8 mouse cellular contexts compared by ENCODE assay signal in genomic region chr3:122983849-122984248, GRCm38 (mm10). TPM values are rescaled to one million over a fixed set of nuclear protein-coding genes. Genes with fewer than 3 reads are reported as not detected.
DNase-seq lines count a peak whose midpoint lies in the region; ATAC-seq and TF ChIP-seq lines count a peak whose summit lies in the region.

No protein-coding gene starts in this region.

- H3K27me3 ChIP-seq in limb, embryonic 15.5 days = no peaks in the 10 kb centered on the region

- TF ChIP-seq CTCF in lung, adult 2 months (IDR thresholded peaks at IDR 0.05; ENCODE audit: insufficient read depth, low read length) = no peak

- under 1% methylated on average over 30 of the region's 30 CpGs for WGBS in lung, adult 2 months
- under 1% methylated on average over 29 of the region's 30 CpGs for WGBS in limb, embryonic 15.5 days

- H3K9me3 ChIP-seq in limb, embryonic 15.5 days = no peaks in the 10 kb centered on the region

- 0 out of 2 replicates have a peak, but pooled peaks have one; percentile 2 for ATAC-seq in limb, embryonic 15.5 days (ENCODE audit: insufficient number of reproducible peaks, low FRiP score, low TSS enrichment, low read depth)

- no peaks in the 10 kb centered on the region for H3K36me3 ChIP-seq in limb, embryonic 15.5 days

- H3K27ac ChIP-seq in limb, embryonic 15.5 days = peak overlapping the region; percentile 91

- H3K4me1 ChIP-seq in lung, adult 2 months (ENCODE audit: control insufficient read depth, insufficient read depth, low read length) = peaks cover 8% of the 10 kb centered on the region
- H3K4me1 ChIP-seq in limb, embryonic 15.5 days = peaks cover 3% of the 10 kb centered on the region; the same call in 1 of the 2 replicates

- peak overlapping the region; percentile 62 for H3K9ac ChIP-seq in limb, embryonic 15.5 days

- peak overlapping the region; percentile 83 for H3K4me3 ChIP-seq in lung, adult 2 months (replicated peaks; ENCODE audit: extremely low read depth, low read depth, low read length)
- peak overlapping the region; percentile 68 for H3K4me3 ChIP-seq in limb, embryonic 15.5 days

- no peak for TF ChIP-seq POLR2A in lung, adult 2 months (IDR thresholded peaks at IDR 0.05; ENCODE audit: borderline replicate concordance, extremely low read depth, low read depth, low read length)

- no peak for DNase-seq in lung, adult 2 months
- DNase-seq in lung, postnatal 4 days = no peak
- DNase-seq in adipocyte (ENCODE audit: low spot score) = peak; percentile 94
- peak; percentile 68 for DNase-seq in forelimb bud, embryonic 11.5 days (ENCODE audit: low read depth, low spot score)
- DNase-seq in natural killer cell, adult 2 months (ENCODE audit: low spot score in 2 of 2) = peak; percentile 18 to 46
- DNase-seq in right cerebral cortex, postnatal 25 days = no peak
- no peak for DNase-seq in cerebellum, adult 11 months

- H3K4me2 ChIP-seq in limb, embryonic 15.5 days = peak overlapping the region; percentile 66

RNA-seq across cellular contexts. Expression of gene Usp53, which starts 0.5 kb away (rescaled TPM):
- polyA plus RNA-seq in lung, adult 2 months (2012; rRNA removed) = 3.1 and 4.7 TPM in 2 replicates
- 8.1 and 10.3 TPM in 2 replicates for polyA plus RNA-seq in limb, embryonic 15.5 days (2015; fragmentation: Nextera tagmentation; extraction: Ambion mirVana)

RNA-seq across cellular contexts. Expression of gene Myoz2, which starts 51.0 kb away (rescaled TPM):
- 4.3 and 11.6 TPM in 2 replicates for polyA plus RNA-seq in lung, adult 2 months (2012; rRNA removed)
- 23.0 and 75.0 TPM in 2 replicates for polyA plus RNA-seq in limb, embryonic 15.5 days (2015; fragmentation: Nextera tagmentation; extraction: Ambion mirVana)

RNA-seq across cellular contexts. Expression of gene 1810037I17Rik, which starts 59.8 kb away (rescaled TPM):
- polyA plus RNA-seq in lung, adult 2 months (2012; rRNA removed) = 41.8 and 56.6 TPM in 2 replicates
- 119 and 138 TPM in 2 replicates for polyA plus RNA-seq in limb, embryonic 15.5 days (2015; fragmentation: Nextera tagmentation; extraction: Ambion mirVana)

Comparison
In these comparisons a context has a peak if more than half of its experiments do, and no peak if none do; other contexts are left out.
1. DNase-seq: peak in adipocyte (single experiment), forelimb bud, embryonic 11.5 days (single experiment) and natural killer cell, adult 2 months (2 of 2); none in lung, adult 2 months (single experiment), lung, postnatal 4 days (0 of 2), right cerebral cortex, postnatal 25 days (single experiment) and cerebellum, adult 11 months (single experiment).